Mouse (Mus musculus) cerebral cortex, adult 2 months (tissue): ENCODE measurements around the gene Cryaa.

Source experiments
- WGBS: fragments of 180-500 bp; shearing (Covaris S2); methylation state at CpG from one replicate; pipeline ENCODE4 v1.1.7; 2018; 5-methylcytosine and 5-hydroxymethylcytosine counted together

Cryaa gene

DNA sequence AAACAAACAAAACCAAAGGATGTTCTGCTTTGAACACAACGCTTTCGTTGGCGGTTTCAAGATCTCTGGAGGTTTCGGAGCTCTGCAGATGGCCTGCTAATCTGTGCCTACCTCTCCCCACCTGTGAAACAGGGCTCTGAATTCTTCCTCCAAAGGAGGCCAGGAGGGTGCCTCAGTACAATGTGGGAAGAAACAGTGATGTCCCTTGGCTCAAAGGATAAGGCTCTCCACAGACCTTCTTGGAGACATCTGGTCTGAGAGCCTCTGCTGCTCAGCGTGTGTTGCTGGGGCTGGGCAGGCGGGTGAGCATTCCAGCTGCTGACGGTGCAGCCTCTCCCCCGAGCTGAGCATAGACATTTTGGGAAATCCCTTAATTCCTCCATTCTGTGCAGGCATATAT lies at the start of gene Cryaa:
Gene Cryaa (plus strand): TSS at position 301 of the 400 bp plus-strand sequence.
- WGBS = 77% methylated on average over 8 of the region's 8 CpGs

DNA sequence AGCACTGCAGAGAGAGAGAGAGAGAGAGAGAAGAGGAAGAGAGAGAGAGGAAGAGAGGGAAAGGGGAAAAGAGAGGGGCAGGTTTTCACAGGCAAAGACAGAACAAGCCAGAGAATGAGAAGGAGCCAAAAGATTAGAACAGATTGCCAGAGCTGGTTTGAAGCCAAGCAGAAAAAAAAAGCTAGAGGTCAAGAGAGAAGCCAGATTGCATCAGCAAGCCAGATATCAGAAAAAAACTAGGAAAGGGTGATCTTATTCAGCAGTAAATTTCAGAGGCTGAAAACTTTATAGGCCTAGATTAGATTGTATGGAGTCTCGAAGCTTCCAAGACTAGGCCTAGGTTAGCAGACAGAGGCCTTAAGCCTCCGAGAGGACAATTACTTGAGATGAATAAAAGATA lies 49.6 kb upstream of the Cryaa start:
- 95% methylated on average over 2 of the region's 2 CpGs for WGBS

DNA sequence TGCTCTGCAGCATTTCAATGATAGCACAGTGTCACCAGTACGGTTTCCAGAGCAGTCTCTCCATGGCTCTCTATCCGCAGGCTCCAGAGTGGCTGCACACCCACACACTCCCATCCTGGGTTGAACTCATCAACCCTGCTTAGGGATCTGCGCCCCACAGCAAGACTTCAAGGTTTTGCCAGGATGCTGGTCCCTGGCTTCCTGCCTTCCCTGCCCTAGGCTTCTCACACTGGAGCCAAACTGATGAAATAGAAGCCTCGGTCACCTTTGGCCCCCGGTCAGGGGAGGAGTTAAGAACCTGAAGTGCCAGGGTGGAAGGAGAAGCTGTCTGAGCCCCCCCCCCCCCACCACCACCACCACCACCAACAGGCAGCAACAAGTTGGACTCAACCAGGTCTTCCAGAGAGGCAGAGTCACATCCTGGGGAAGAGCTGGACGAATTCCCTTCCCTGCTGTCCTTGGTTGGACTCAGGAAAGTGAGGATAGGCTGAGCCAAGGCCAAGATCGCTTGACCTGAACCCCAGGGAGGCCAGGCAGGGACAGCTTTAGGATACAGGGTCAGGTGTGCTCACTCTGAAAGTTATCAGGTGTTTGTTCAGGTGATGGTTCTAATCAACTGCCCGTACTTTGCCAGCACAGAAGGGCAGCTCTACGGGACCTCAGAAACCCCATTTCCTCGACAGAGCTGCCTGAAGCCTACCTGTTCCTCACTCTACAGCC lies 46.4 kb upstream of the Cryaa start:
- 77% methylated on average over 10 of the region's 10 CpGs for WGBS

DNA sequence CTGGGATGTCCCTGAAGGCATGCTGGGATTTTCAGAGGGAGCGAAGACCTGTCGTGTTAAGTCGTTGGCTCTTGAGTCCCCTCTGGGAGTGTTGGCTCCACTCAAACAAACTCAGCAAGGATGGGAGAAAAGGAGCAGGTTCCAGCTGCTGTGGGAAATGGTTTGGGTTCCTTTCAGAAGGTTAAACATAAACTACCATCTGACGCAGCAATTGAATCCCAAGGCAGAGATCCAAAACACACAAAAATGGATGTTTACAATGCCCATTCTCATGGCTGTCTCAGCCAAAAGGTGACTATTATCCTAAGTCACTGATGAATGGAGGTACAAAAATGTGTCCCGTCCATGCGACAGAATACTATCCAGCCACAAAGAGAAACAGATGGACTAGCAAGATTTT lies 44.6 kb upstream of the Cryaa start:
- 46% methylated on average over 6 of the region's 6 CpGs for WGBS

DNA sequence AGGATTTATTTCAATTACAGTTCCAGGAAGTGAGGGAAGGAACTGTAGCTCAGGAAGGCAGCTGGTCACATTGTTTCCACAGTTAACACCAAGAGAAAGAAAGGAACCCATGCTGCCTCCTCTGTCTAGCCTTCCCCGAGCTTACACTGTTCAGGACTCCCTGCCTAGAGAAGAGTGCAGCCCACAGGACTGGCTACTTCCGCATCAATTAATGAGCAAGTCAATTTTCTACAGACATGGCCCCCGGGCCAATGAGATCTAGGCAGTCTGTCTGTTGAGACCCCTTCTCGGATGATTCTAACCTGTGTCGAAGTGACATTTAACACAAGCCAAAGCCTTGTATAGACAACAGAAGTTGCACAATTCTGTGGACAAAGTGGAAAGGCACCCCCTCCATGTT lies 42.7 kb upstream of the Cryaa start:
- 74% methylated on average over 5 of the region's 5 CpGs for WGBS

DNA sequence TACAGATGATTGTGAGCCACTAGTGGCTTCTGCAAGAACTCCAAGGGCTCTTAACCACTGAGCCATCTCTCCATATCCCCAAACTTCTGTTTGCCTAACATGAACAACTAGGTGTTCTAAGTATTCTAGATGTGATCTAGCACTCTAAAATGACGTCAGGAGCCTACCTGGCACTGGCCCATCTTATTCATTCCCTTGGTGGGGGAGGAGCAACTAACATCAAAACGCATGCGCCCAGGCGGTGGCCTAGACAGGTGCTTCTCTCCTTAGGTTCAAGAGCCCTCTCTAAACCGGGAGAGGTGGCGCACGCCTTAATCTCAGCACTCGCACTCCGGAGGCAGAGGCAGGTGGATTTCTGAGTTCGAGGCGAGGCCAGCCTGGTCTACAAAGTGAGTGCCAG lies 41.8 kb upstream of the Cryaa start:
- WGBS = 72% methylated on average over 11 of the region's 11 CpGs

DNA sequence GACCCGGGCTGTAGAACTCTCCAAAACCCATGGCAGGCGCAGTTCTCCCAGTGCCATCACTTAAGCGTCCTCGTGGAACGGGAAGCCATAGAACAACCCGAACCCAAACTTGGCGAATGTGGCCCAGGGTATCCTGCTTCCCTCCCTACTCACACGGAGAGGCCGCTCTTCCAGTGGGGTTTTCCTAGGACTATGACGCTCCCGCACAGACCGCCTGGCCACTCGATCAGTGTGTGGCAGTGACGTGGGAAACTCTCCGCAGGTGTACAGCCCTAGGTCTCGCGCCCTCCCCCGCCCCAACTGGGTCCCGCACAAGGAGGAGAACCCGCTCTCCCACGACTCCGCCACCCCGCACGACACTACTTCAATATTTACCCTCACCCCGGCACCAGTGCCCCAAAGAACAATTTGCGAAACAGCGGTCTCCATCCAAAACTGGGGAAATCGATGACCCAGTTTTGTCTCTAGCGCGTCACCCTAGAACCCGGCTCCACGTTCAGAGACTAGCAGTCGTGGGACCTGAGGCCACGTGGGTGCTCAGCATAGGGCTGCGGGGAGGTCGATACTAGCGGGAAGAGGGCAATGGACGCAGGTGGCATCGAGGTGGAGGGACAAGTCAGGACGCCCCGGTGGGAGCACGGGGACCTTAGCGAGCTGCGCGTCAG lies 41.2 kb upstream of the Cryaa start:
- WGBS = 6% methylated on average over 45 of the region's 45 CpGs

DNA sequence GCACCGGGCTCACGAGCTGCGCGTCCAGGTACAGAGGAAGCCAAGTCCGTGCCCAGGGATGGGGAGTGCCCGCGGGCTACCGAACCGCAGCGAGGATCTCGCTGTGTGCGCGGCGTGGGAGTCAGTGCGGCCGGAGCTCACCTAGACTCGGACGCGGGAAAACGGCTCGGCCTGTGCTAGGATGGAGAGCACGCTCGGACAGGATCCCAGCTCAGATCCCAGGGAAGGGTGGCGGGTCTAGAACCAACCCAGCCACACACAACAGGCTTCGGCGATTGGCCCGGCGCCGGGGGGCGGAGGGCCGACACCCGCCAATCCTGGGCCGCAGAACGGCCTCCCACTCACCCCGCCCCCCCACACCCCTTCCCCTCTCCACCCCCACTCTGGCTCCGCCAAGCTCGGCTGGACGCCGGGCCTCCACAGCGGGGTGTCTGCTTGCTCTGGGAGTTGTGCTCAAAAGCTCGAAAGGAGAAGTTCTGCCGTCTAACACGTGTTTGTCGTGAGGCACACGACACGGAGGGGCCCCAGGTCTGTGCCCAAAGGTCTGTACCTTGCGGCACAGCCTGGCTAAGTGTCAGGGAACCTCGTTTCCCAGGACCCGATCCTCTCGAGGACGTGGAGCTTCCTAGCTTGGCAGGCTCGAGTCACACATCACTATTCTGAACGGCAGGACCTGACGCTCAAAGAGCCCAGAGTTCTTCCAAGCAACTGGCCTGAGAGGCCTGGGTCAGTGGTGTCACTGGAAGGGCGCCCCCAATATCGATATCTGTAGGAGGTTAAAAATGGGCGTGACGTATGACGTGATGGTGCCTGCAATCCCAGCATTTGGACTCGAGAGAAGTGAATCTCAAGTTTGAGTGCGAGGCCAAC lies 40.4 kb upstream of the Cryaa start, which contains the start of gene Cbs:
Gene Cbs (minus strand): TSS at position 297 of the 870 bp plus-strand sequence.
- 4% methylated on average over 61 of the region's 61 CpGs for WGBS

DNA sequence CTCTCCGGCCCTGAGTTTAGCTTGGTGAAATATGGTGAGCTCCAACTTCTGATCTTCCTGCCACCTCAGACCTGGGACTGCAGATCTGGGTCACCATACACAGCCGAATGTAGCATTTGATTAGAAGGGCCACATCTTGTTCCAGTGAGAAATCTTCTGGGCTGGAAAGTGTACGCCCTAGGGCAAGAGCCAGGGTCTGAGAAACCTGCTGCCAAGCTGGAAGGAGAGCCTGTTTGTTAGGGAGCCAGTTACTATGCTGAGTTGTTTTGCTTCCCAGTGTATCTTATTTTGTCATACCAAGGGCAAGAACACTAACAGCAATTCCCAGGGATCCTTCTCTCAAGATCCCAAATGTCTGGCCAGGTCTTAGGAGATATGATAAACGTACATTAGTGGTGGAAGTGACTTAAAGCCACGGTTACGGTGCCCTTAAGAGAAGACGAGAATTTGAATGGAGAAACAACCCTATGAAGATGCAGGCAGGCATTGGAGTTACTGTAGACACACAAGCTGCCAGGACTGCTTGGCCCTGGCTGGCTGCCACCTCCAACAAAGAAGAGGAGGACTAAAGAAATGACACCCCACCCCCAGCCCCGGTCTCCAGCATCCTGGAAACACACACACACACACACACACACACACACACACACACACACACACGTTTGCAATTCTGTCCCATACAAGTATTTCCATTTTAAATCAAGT lies 39.6 kb upstream of the Cryaa start:
- 31% methylated on average over 9 of the region's 9 CpGs for WGBS

DNA sequence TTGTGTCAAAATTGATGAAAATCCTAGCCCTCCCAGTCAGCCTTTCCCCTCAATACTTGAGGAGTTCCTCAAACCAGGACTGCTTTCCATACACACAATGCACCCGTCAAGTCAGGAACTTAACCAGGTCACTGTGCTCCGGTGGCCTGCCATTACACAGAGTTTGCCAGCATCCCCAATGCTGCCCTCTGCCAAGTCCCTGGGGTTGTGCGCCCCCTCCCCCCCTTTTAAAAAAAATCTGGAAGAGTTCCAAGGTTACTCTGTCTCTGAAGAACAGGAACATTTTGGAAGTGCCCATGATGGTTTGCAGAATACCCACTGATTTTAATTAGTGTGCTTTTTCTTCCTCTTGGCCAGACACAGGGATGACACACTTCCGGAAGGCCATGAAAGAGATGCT lies 38.0 kb upstream of the Cryaa start:
- 51% methylated on average over 4 of the region's 4 CpGs for WGBS

DNA sequence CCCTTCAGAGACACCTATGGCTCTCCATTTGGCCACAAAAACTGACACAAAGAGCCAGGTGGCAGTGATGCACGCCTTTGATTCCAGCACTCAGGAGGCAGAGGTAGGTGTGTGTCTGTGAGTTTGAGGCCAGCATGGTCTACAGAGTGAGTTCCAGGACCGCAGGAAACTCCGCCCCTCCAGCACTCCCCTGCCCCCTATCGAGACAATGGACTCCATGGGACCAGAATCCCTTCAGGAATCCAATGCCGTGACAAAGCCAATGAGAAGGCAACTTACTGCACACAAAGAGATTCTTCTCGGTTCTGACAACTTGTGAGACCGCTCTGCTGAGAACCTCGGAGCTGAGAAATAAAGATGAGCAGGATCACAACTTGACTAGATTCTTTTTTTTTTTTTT lies 35.3 kb upstream of the Cryaa start:
- WGBS = 56% methylated on average over 8 of the region's 8 CpGs

DNA sequence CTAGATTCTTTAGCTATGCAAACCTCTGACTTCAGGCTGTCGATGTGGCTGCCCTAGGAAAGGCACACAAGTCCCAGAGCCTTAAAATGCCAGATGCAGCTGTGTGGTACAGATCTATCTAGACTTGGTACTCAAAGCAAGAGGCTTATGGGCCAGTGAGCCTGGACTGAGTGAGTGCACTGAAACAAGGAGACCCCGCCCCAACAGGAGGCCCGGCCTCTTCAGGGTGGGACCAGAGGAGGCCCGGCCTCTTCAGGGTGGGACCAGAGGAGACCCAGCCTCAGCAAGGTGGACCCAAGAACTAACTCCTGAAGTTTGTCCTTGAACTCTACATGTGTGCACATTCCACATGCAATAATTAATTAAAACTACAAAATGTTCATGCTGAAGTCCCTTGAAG lies 34.7 kb upstream of the Cryaa start:
- WGBS = 79% methylated on average over 4 of the region's 4 CpGs

DNA sequence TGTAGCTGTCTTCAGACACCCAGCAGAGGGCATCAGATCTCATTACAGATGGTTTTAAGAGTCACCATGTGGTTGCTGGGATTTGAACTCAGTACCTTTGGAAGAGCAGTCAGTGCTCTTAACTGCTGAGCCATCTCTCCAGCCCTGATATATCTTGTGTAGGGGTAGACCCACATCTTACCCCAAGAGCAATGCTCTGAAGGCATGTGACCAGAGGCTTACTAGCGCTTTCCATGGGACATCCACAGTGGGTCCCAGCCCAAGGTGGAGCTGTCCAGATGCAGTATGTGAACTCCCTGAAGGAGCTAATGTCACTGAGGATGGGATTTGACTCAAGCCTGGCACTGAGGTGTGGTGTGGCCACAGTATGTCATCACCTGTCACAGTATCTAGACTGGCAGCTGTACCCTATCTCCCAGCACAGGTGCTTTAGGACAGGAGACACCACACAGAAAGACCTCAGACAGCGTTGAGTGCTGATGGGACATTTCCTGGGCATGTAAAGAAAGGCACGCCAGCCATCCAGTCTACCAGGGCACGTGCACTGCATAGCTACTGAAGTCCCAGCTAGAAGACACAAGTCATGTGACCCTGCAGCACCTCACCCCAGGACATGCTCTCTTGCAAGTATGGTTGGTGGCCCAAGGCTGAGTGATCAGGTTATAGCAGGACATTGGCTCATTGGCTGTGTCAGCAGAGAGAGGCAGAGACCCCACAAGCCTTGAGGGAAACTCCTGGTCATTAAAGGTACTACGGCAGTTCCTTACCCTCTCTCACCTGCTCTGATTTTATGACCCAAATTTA lies 31.2 kb upstream of the Cryaa start:
- WGBS = 95% methylated on average over 5 of the region's 5 CpGs

DNA sequence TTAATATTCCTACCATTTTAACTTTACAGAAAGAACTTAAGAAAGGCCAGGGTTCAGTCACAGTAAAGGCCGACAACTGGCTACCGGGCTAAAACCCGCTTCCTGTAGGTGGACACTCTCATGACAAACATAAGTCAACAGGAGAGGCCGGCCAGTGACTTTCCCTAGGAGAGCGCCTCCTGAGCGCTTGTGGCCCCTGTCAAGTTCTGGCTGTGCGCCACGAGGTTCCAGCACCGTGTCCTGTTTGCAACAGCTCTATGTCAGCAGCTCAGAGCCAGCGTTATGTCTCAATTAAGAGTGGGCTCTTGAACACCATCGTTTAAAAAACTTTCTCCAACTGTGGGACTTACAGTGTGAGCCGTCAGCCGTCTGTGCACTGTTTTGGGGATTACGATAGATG lies 25.5 kb upstream of the Cryaa start:
- 76% methylated on average over 14 of the region's 14 CpGs for WGBS

DNA sequence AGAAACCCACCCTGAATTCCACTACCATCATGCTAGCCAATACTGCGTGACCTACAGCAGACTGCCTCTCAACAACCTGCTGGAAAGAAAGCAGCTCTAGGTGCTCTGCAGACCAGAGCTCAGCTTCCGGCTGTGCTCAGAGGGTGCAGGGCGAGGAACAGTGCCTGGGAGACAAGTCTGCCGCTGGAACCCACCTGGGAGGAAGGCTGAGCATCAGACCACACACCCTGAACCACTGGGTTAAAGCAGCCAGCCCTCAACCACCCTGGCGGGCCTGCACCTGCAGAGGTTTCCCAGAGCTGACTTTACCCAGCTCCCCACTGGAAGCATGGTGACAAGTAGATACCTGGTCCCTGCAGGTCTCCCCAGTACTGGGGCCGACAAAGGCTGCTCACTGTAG lies 24.3 kb upstream of the Cryaa start:
- 87% methylated on average over 6 of the region's 6 CpGs for WGBS

DNA sequence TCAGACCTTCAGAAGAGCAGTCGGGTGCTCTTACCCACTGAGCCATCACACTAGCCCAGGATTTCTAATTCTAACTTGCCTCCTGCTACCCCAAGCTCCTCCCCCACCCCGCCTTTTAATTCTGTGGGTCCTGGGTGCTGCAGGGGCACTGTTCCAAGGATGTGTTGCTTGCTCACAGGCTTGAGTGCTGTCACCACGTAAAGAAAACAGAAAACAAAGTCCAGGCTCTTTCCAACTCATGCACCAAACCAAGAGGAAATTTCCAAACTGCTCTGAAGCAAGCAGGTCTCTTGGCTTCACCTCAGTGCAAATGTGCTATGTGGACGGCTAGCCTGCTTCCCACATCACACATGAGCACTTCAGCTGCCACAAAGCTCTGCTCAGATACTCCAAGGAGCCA lies 22.2 kb upstream of the Cryaa start:
- 47% methylated on average over 4 of the region's 4 CpGs for WGBS

DNA sequence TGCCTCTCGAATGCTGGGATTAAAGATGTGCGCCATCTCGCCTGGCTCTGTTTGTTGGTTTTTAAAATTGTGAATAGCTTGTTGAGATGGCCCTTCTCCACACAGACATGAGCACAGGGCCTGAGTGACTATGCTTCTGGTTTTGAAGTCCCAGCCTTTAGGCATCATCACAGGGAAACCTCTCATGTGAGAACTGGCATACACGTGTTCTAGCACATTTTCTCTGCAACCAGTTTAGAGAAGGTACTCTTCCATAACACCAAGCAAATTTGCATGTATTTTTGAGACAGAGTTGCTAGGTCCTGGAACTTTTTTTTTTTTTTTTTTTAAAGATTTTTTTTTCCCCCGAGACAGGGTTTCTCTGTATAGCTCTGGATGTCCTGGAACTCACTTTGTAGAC lies 20.9 kb upstream of the Cryaa start:
- 77% methylated on average over 5 of the region's 5 CpGs for WGBS

DNA sequence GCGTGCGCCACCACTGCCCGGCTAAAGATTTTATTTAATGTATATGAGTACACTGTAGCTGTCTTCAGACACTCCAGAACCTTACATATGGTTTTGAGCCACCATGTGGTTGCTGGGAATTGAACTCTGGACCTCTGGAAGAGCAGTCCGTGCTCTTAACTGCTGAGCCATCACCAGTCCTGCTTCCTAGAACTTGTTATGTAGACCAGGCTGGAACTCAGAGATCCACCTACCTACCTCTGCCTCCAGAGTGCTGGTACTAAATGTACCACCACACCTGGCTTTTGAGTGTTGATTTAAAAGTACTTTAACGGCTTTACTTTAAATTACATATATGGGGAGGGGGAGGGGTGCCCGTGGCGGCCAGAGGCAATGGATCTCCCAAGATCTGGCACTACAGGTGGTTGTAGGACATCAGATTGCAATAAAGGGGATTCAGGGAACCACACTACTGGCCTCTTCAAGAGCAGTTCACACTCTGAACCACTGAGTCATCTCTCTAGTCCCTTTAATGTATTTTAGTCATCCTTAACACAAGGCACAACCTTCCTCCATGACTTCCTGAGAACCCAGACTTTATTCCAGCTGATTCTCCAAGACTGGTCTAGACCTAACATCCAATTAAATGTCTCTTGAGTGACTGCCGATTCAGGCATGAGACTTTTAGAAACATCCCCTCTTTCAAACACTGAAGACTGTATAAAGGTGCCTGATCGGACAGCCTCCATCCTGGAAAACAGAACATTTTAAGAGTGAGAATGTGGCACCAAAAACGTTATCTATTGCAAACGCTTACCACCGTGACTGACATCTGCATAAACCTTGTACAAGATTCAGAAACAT lies 20.2 kb upstream of the Cryaa start:
- WGBS = 46% methylated on average over 12 of the region's 12 CpGs

DNA sequence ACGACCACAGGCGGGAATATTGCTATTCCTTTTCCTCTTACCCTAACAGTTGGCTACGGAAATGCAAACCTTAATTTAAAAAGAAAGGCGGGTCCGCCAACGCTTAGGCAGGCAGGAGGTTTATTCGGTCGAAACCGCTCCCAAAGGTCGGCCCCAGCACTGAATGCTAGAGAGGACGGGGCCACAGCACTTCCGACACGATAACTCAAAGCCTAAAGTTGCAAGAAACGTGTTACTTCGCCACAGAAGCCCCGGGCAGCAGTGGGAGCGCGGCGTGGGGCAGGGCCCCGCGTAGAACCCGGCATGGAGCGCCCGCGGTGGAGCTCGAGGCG lies 19.5 kb upstream of the Cryaa start:
- WGBS = under 1% methylated on average over 27 of the region's 27 CpGs

DNA sequence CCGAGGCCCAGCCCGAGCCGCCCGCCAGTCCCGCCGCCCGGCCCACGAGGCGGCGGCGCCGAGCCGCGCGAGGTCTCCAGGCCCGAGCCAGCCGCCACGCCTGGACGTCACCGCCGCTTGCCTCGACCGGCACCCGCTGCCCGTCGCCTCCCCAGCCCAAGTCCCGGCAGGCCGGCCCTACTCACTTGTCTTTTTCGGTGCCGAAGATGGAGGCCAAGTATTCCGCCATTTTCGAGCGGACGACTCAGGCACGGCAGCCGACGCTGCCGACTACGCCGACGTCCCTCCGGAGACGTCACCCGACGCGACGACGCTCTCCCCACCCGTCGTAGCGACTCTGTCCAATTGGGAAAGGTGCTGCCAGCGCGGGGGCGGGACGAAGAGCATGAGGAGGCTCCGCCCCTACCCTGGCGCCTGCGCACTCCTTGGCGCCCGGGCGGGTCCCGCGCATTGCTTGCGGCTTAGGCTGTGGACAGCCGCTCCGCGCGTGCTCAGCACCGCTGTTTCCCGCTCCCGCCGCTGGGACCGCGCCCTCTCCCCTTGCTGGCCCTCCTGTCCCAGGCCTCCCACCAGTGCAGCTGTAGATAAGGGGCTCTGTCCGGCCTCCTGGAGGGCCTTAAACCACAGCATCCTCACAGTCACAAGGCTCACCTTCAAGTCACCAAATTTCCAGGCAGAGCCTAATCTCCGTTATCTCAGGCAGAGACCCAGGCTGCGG lies 19.0 kb upstream of the Cryaa start, which contains the start of gene U2af1:
Gene U2af1 (minus strand): TSS at position 425 of the 718 bp plus-strand sequence.
- under 1% methylated on average over 77 of the region's 77 CpGs for WGBS
